Mouse (Mus musculus) midbrain, embryonic 16.5 days (tissue): ENCODE data around the gene Hoxa5. TPM values are rescaled to one million over a fixed set of nuclear protein-coding genes. Genes with fewer than 3 reads are reported as not detected.

ENCODE experiments used
- ATAC-seq: fragments of 200-750 bp; cut with Nextera tagmentation; 2 replicates; pipeline ENCODE4 v1.8.0; 2017; ENCODE audit warnings: moderate TSS enrichment
- H3K27ac ChIP-seq: fragments of 300-500 bp; sonication (generic); 2 replicates; pipeline ENCODE4 v1.5.1; 2014; ENCODE audit warnings: mild to moderate bottlenecking, low read length, mixed read lengths
- H3K27me3 ChIP-seq: fragments of 300-500 bp; sonication (generic); 2 replicates; pipeline ENCODE4 v1.6.1; 2014; ENCODE audit warnings: low read depth, low read length, mixed read lengths; ENCODE audit not compliant: control insufficient read depth, insufficient read depth
- H3K36me3 ChIP-seq: fragments of 300-500 bp; sonication (generic); 2 replicates; pipeline ENCODE4 v1.6.1; 2014; ENCODE audit warnings: mild to moderate bottlenecking, low read length, moderate library complexity, mixed read lengths; ENCODE audit not compliant: control insufficient read depth, insufficient read depth
- H3K4me1 ChIP-seq: fragments of 300-500 bp; sonication (generic); 2 replicates; pipeline ENCODE4 v1.6.1; 2014; ENCODE audit warnings: mild to moderate bottlenecking, low read length, mixed read lengths; ENCODE audit not compliant: control insufficient read depth, insufficient read depth
- H3K4me2 ChIP-seq: fragments of 300-500 bp; sonication (generic); 2 replicates; pipeline ENCODE4 v1.6.1; 2014; ENCODE audit warnings: mild to moderate bottlenecking, low read length, mixed read lengths
- H3K4me3 ChIP-seq: fragments of 300-500 bp; sonication (generic); 2 replicates; pipeline ENCODE4 v1.5.1; 2014; ENCODE audit warnings: low read depth, mild to moderate bottlenecking, low read length, moderate library complexity, mixed read lengths
- H3K9ac ChIP-seq: fragments of 300-500 bp; sonication (generic); 2 replicates; pipeline ENCODE4 v1.6.1; 2014; ENCODE audit warnings: low read depth, low read length, mixed read lengths
- H3K9me3 ChIP-seq: fragments of 300-500 bp; sonication (generic); replicated peaks from 2 replicates; pipeline ENCODE4 v1.6.1; 2014; ENCODE audit warnings: mild to moderate bottlenecking, low read length, mixed read lengths; ENCODE audit not compliant: control insufficient read depth, poor library complexity, severe bottlenecking
- WGBS: fragments of 180-500 bp; shearing (Covaris S2); extraction: QIAGEN DNeasy Blood & Tissue Kit; methylation state at CpG from one replicate; pipeline ENCODE4 v1.1.7; 2014; 5-methylcytosine and 5-hydroxymethylcytosine counted together
- polyA plus RNA-seq: library from polyadenylated mRNA; unstranded; fragments of >200 nt; fragmentation: Nextera tagmentation; extraction: Ambion mirVana; gene quantifications from 2 replicates; pipeline ENCODE4 v1.2.1, GENCODE M21; 2015

Gene Hoxa5
- polyA plus RNA-seq, 1 experiment from 2014 or later: not detected

DNA sequence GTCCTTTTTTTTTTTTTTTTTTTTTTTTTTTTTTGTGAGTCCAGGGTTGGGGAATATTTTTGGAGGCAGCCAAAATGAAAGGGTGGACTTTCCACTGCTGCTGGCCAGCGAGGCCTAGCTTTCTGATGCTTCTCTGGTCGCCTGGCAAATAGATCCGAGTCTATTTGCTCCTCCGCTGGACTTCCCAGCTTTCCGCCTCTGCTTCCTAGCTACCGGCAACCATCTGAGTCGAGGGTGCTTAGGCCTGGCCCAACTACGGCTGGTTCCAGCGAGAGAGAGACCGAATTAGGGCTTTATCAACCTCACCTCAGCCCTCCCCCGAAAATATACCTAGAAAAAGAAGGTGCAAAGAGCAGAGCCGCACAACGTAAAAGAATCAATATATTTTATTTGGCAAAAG, 18.3 kb upstream of the Hoxa5 start:
- 10% methylated on average over 13 of the region's 13 CpGs for WGBS
- H3K27ac ChIP-seq: no peak overlapping the region
- H3K27me3 ChIP-seq: peaks cover 92% of the 10 kb centered on the region
- no peak overlapping the region for H3K4me2 ChIP-seq
- no peaks in the 10 kb centered on the region for H3K9me3 ChIP-seq
- no peak for ATAC-seq
- H3K4me3 ChIP-seq: no peak overlapping the region
- H3K36me3 ChIP-seq: no peaks in the 10 kb centered on the region
- peaks cover 3% of the 10 kb centered on the region; the same call in 1 of the 2 replicates for H3K4me1 ChIP-seq
- H3K9ac ChIP-seq: no peak overlapping the region

GRCm38 (mm10) chr6:52221993-52222685, 17.8 kb upstream of the Hoxa5 start:
- ATAC-seq: peak; percentile 19; the same call in 1 of the 2 replicates
- H3K4me3 ChIP-seq: peak overlapping the region; percentile 42; the same call in 1 of the 2 replicates

GRCm38 (mm10) chr6:52221337-52221992, 17.1 kb upstream of the Hoxa5 start, which contains the start of gene Hoxa7:
Gene Hoxa7 (minus strand): TSS chr6:52221854.
- ATAC-seq: peak; percentile 70
- Histone ChIP-seq H3K27ac (no peak within 1 kb of the TSS), H3K36me3 (no peaks in the 10 kb centered on the region), H3K4me3 (peak within 1 kb of the TSS; percentile 42), H3K9me3 (no peaks in the 10 kb centered on the region), H3K4me2 (peak within 1 kb of the TSS; percentile 67), H3K27me3 (peaks cover 88% of the 10 kb centered on the region), H3K4me1 (peaks cover 3% of the 10 kb centered on the region; the same call in 1 of the 2 replicates), H3K9ac (peak within 1 kb of the TSS; percentile 57)
- under 1% methylated on average over 46 of the region's 46 CpGs for WGBS

More at GRCm38 (mm10) chr6:52221993-52222685, 17.8 kb upstream of the Hoxa5 start:
- Histone ChIP-seq H3K27ac (no peak overlapping the region), H3K27me3 (peaks cover 91% of the 10 kb centered on the region), H3K4me2 (peak overlapping the region; percentile 67), H3K9ac (no peak overlapping the region), H3K36me3 (no peaks in the 10 kb centered on the region), H3K4me1 (peaks cover 3% of the 10 kb centered on the region; the same call in 1 of the 2 replicates), H3K9me3 (no peaks in the 10 kb centered on the region)
- 6% methylated on average over 21 of the region's 21 CpGs for WGBS

- no peaks in the 10 kb centered on the region for H3K36me3 ChIP-seq
- no peak for ATAC-seq
- peak overlapping the region; percentile 42 for H3K4me3 ChIP-seq
- WGBS: 7% methylated on average over 12 of the region's 12 CpGs
- H3K9me3 ChIP-seq: no peaks in the 10 kb centered on the region
- H3K9ac ChIP-seq: no peak overlapping the region
- H3K27ac ChIP-seq: no peak overlapping the region
- peaks cover 3% of the 10 kb centered on the region; the same call in 1 of the 2 replicates for H3K4me1 ChIP-seq
- H3K27me3 ChIP-seq: peaks cover 88% of the 10 kb centered on the region
- peak overlapping the region; percentile 67 for H3K4me2 ChIP-seq
Measured at GRCm38 (mm10) chr6:52220865-52221310, 16.5 kb upstream of the Hoxa5 start.

DNA sequence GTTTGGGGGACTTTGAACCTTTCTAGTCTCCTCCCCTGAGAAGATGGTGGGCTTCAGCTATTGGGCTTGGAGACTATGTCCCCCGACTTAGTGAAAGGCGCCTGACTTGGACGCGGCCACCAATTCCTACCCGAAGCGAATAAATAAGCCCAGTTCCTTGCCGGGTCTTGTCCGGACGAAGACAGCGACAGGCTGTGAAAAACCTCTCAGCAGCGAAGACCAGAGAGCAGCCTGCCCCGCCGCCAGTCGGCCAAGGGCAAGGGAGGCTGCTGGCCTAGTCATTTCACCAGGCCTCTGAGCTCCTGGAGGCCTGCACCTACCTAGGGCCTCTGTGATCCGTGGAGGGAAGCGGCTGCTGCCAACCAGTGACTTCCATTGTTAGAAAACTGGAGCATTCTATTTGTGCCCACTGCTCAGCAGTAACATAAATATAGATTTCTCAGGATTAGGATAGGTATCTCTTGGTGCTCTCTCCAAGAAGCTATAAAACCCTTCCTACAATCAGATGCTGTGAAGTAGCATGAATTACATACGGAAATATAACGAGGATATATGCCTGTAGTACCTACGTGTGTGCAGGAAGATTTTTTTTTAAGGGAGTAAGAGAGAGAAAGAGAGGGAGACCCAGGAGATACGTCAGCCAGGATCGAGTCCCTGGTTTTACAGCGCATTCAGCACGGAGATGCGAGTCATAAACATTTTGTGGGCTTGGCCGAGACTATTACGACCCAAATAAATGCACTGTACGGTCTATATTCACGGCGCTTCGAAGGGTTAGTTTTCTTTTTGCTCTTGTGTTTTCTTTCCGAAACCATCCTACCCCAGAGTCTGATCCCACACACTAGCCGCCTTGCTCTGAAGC, 15.8 kb upstream of the Hoxa5 start:
- 10% methylated on average over 32 of the region's 32 CpGs for WGBS
- H3K36me3 ChIP-seq: no peaks in the 10 kb centered on the region
- peaks cover 3% of the 10 kb centered on the region; the same call in 1 of the 2 replicates for H3K4me1 ChIP-seq
- H3K27ac ChIP-seq: no peak overlapping the region
- no peak overlapping the region for H3K4me3 ChIP-seq
- no peak for ATAC-seq
- no peak overlapping the region for H3K4me2 ChIP-seq
- H3K27me3 ChIP-seq: peaks cover 88% of the 10 kb centered on the region
- H3K9me3 ChIP-seq: no peaks in the 10 kb centered on the region
- no peak overlapping the region for H3K9ac ChIP-seq

GRCm38 (mm10) chr6:52219234-52219942, 15.0 kb upstream of the Hoxa5 start:
- Histone ChIP-seq H3K4me3 (no peak overlapping the region), H3K9me3 (no peaks in the 10 kb centered on the region), H3K36me3 (no peaks in the 10 kb centered on the region), H3K4me1 (peaks cover 3% of the 10 kb centered on the region; the same call in 1 of the 2 replicates), H3K4me2 (no peak overlapping the region), H3K27me3 (peaks cover 88% of the 10 kb centered on the region), H3K27ac (no peak overlapping the region), H3K9ac (no peak overlapping the region)
- ATAC-seq: no peak
- WGBS: 16% methylated on average over 9 of the region's 9 CpGs

DNA sequence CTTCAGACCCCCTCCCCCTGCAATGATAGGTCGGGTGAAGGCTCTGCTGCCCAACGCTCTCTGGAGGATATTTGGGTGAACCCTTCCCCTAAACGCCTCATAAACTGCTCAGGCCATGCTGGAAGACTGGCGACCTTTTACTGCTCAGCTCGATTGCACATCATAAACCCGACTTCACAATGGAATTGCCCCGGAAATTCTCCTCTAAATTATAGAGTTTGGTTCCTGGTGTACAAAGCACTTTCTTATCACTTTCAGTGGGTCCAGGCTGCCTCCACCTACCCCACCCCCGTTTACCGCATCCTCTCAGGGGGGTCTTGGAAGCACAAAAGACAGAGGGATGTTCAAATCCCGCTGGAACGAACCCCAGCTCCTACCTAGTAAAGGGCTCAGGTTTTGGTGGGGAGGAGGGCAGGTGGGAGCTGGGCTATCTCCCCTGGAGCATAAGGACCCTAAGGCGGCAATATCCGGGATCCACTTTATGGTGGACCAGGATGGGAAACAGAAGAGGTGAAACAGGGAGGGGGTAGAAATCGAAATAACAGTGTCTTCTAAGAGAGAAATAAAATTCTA, 14.3 kb upstream of the Hoxa5 start:
- no peak for ATAC-seq
- H3K9ac ChIP-seq: no peak overlapping the region
- WGBS: 6% methylated on average over 14 of the region's 14 CpGs
- no peaks in the 10 kb centered on the region for H3K9me3 ChIP-seq
- H3K27ac ChIP-seq: no peak overlapping the region
- H3K4me3 ChIP-seq: no peak overlapping the region
- peaks cover 86% of the 10 kb centered on the region for H3K27me3 ChIP-seq
- H3K4me2 ChIP-seq: no peak overlapping the region
- H3K36me3 ChIP-seq: no peaks in the 10 kb centered on the region
- H3K4me1 ChIP-seq: peaks cover 3% of the 10 kb centered on the region; the same call in 1 of the 2 replicates
